Mouse (Mus musculus): ENCODE results near the gene Dst.

DNA sequence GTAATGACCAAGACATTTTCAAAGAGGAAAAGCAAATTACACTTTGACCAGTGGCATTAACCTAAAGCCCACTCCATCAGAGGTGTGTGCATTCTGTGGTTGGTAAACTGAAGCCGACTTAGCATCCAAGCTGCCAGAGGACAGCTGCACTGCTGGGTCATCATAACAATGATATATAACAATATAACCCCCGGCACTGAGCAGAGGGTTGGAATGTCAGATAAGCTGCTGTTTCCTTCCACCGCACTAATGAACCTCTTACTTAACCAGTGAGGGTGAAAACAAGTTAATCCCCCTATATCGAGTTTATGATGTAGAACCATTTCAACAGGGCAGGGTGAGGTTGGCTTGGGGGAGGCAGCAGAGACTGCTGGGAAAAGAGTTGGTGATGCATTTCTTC, 187.1 kb downstream of the Dst start:
- TF ChIP-seq CTCF (IDR thresholded peaks at IDR 0.05) = no peak
- TF ChIP-seq POLR2A (IDR thresholded peaks at IDR 0.05; ENCODE audit: insufficient read depth, low read depth, low read length) = no peak
- no peak for TF ChIP-seq EP300 (IDR thresholded peaks at IDR 0.05; ENCODE audit: insufficient read depth, low read depth, low read length)
